Mouse (Mus musculus) midbrain, embryonic 14.5 days (tissue): ENCODE measurements around the gene Apol8. TPM values are rescaled to one million over a fixed set of nuclear protein-coding genes. Genes with fewer than 3 reads are reported as not detected.

Experiments used
- ATAC-seq: fragments of 200-750 bp; cut with Nextera tagmentation; 2 replicates; pipeline ENCODE4 v1.8.0; 2017; ENCODE audit warnings: moderate number of reproducible peaks, moderate library complexity; ENCODE audit not compliant: low FRiP score, low TSS enrichment
- DNase-seq: peaks from one replicate; pipeline ENCODE4 v3.0.0-alpha.2; 2015
- H3K27ac ChIP-seq: fragments of 300-500 bp; sonication (generic); replicated peaks from 2 replicates; pipeline ENCODE4 v1.5.1; 2014; ENCODE audit warnings: mild to moderate bottlenecking, low read depth, low read length, moderate library complexity
- H3K27me3 ChIP-seq: fragments of 300-500 bp; sonication (generic); 2 replicates; pipeline ENCODE4 v1.6.1; 2014; ENCODE audit warnings: low read length, control low read depth, mixed read lengths; ENCODE audit not compliant: control insufficient read depth, insufficient read depth
- H3K36me3 ChIP-seq: fragments of 300-500 bp; sonication (generic); 2 replicates; pipeline ENCODE4 v1.6.1; 2014; ENCODE audit warnings: low read length, control low read depth; ENCODE audit not compliant: control insufficient read depth, insufficient read depth
- H3K4me1 ChIP-seq: fragments of 300-500 bp; sonication (generic); 2 replicates; pipeline ENCODE4 v1.6.1; 2014; ENCODE audit warnings: mild to moderate bottlenecking, antibody characterized with exemption, low read length, control low read depth; ENCODE audit not compliant: control insufficient read depth, insufficient read depth
- H3K4me2 ChIP-seq: fragments of 300-500 bp; sonication (generic); 2 replicates; pipeline ENCODE4 v1.6.1; 2014; ENCODE audit warnings: mild to moderate bottlenecking, low read length, moderate library complexity
- H3K4me3 ChIP-seq: fragments of 300-500 bp; sonication (generic); replicated peaks from 2 replicates; pipeline ENCODE4 v1.5.1; 2014; ENCODE audit warnings: low read depth, low read length
- H3K9ac ChIP-seq: fragments of 300-500 bp; sonication (generic); replicated peaks from 2 replicates; pipeline ENCODE4 v1.6.1; 2014; ENCODE audit warnings: mild to moderate bottlenecking, low read length, moderate library complexity
- H3K9me3 ChIP-seq: fragments of 300-500 bp; sonication (generic); 2 replicates; pipeline ENCODE4 v1.6.1; 2016; ENCODE audit warnings: low read length, control low read depth, mixed read lengths; ENCODE audit not compliant: control insufficient read depth
- WGBS: fragments of 180-500 bp; shearing (Covaris S2); extraction: QIAGEN DNeasy Blood & Tissue Kit; methylation state at CpG from one replicate; pipeline ENCODE4 v1.1.7; 2014; 5-methylcytosine and 5-hydroxymethylcytosine counted together
- polyA plus RNA-seq: library from polyadenylated mRNA; unstranded; fragments of >200 nt; fragmentation: Nextera tagmentation; extraction: Ambion mirVana; gene quantifications from 2 replicates; pipeline ENCODE4 v1.2.1, GENCODE M21; 2014

Gene Apol8
- polyA plus RNA-seq, 1 experiment from 2014 or later = 0.11 TPM

GRCm38 (mm10) chr15:77775186-77775963, 18.6 kb upstream of the Apol8 start:
- ATAC-seq = no peak
- Histone ChIP-seq H3K9ac (no peak overlapping the region), H3K27ac (no peak overlapping the region), H3K9me3 (no peaks in the 10 kb centered on the region), H3K4me2 (no peak overlapping the region), H3K4me1 (no peaks in the 10 kb centered on the region), H3K36me3 (peaks cover 84% of the 10 kb centered on the region), H3K27me3 (no peaks in the 10 kb centered on the region), H3K4me3 (no peak overlapping the region)
- peak; percentile 85 for DNase-seq
- 69% methylated on average over 20 of the region's 20 CpGs for WGBS

GRCm38 (mm10) chr15:77774303-77774702, 17.5 kb upstream of the Apol8 start:
- Histone ChIP-seq H3K4me3 (no peak overlapping the region), H3K27ac (no peak overlapping the region), H3K9me3 (no peaks in the 10 kb centered on the region), H3K4me1 (no peaks in the 10 kb centered on the region), H3K27me3 (no peaks in the 10 kb centered on the region), H3K36me3 (peaks cover 86% of the 10 kb centered on the region), H3K4me2 (no peak overlapping the region), H3K9ac (no peak overlapping the region)
- no peak for ATAC-seq
- DNase-seq = no peak
- WGBS = 96% methylated on average over 10 of the region's 10 CpGs

GRCm38 (mm10) chr15:77773099-77773915, 16.5 kb upstream of the Apol8 start:
- no peak for ATAC-seq
- H3K9ac ChIP-seq = no peak overlapping the region
- H3K4me3 ChIP-seq = no peak overlapping the region
- DNase-seq = no peak
- no peaks in the 10 kb centered on the region for H3K27me3 ChIP-seq
- H3K36me3 ChIP-seq = peaks cover 88% of the 10 kb centered on the region
- no peak overlapping the region for H3K27ac ChIP-seq
- H3K4me2 ChIP-seq = no peak overlapping the region
- H3K9me3 ChIP-seq = no peaks in the 10 kb centered on the region
- WGBS = 96% methylated on average over 19 of the region's 19 CpGs
- no peaks in the 10 kb centered on the region for H3K4me1 ChIP-seq

- DNase-seq (no peak), ATAC-seq (no peak)
- 92% methylated on average over 9 of the region's 9 CpGs for WGBS
- Histone ChIP-seq H3K9ac (no peak overlapping the region), H3K36me3 (peaks cover 92% of the 10 kb centered on the region), H3K4me2 (no peak overlapping the region), H3K27me3 (no peaks in the 10 kb centered on the region), H3K4me1 (no peaks in the 10 kb centered on the region), H3K9me3 (no peaks in the 10 kb centered on the region), H3K27ac (no peak overlapping the region), H3K4me3 (no peak overlapping the region)
Measured at GRCm38 (mm10) chr15:77770942-77771341, 14.1 kb upstream of the Apol8 start.

- no peaks in the 10 kb centered on the region for H3K4me1 ChIP-seq
- H3K27me3 ChIP-seq = no peaks in the 10 kb centered on the region
- no peaks in the 10 kb centered on the region for H3K9me3 ChIP-seq
- ATAC-seq (no peak), DNase-seq (no peak)
- 95% methylated on average over 5 of the region's 5 CpGs for WGBS
- no peak overlapping the region for H3K27ac ChIP-seq
- no peak overlapping the region for H3K4me3 ChIP-seq
- peaks cover 96% of the 10 kb centered on the region for H3K36me3 ChIP-seq
- no peak overlapping the region for H3K4me2 ChIP-seq
- no peak overlapping the region for H3K9ac ChIP-seq
Measured at GRCm38 (mm10) chr15:77770341-77770740, 13.5 kb upstream of the Apol8 start.

- Histone ChIP-seq H3K9ac (no peak overlapping the region), H3K36me3 (peaks cover 98% of the 10 kb centered on the region), H3K27me3 (no peaks in the 10 kb centered on the region), H3K4me3 (no peak overlapping the region), H3K27ac (no peak overlapping the region), H3K4me2 (no peak overlapping the region), H3K9me3 (no peaks in the 10 kb centered on the region), H3K4me1 (no peaks in the 10 kb centered on the region)
- no peak for ATAC-seq
- 93% methylated on average over 11 of the region's 11 CpGs for WGBS
- DNase-seq = no peak
Measured at GRCm38 (mm10) chr15:77766981-77767380, 10.2 kb upstream of the Apol8 start.

GRCm38 (mm10) chr15:77765484-77766093, 8.8 kb upstream of the Apol8 start:
- no peak for DNase-seq
- Histone ChIP-seq H3K9me3 (no peaks in the 10 kb centered on the region), H3K9ac (no peak overlapping the region), H3K27ac (no peak overlapping the region), H3K4me1 (no peaks in the 10 kb centered on the region), H3K4me3 (no peak overlapping the region), H3K4me2 (no peak overlapping the region), H3K36me3 (peaks cover 97% of the 10 kb centered on the region), H3K27me3 (no peaks in the 10 kb centered on the region)
- 93% methylated on average over 16 of the region's 16 CpGs for WGBS
- ATAC-seq = no peak

GRCm38 (mm10) chr15:77764391-77765006, 7.7 kb upstream of the Apol8 start:
- ATAC-seq (no peak), DNase-seq (peak; percentile 4)
- H3K27ac ChIP-seq = no peak overlapping the region
- no peak overlapping the region for H3K4me2 ChIP-seq
- H3K4me3 ChIP-seq = no peak overlapping the region
- no peaks in the 10 kb centered on the region for H3K27me3 ChIP-seq
- no peak overlapping the region for H3K9ac ChIP-seq
- H3K4me1 ChIP-seq = no peaks in the 10 kb centered on the region
- H3K36me3 ChIP-seq = peaks cover 87% of the 10 kb centered on the region
- no peaks in the 10 kb centered on the region for H3K9me3 ChIP-seq
- WGBS = 88% methylated on average over 13 of the region's 13 CpGs
